25 mouse cellular contexts compared by ENCODE assay signal in the genomic region with DNA sequence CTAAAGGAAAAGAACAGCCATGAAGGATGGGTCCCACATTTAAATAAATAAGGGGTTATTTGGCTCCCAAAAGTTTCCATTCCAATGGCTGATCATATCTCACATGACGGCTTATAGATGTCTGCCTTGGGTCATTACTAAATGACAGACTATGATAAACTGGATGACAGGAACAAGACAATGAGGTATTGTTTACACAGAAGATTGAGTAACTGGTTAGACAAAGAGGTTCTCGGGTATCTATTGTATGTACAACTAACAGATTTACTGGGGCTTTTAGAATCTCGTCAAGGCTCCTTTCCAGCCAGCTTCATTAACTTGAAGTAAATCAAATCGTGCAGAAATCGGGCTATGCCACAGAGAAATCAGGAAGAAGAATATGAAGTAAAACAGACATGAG.
"Had no signal": no experiment of that assay in that cellular context is flagged by ENCODE, and none has a peak within 500 bp of the region (broad histone marks: within the 10 kb centered on the region; RNA-seq: fewer than 3 reads in every experiment).

No protein-coding gene starts in this region.

- H3K9ac ChIP-seq: heart, embryonic 12.5 days; hindbrain, embryonic 12.5 days; hindbrain, embryonic 14.5 days; intestine, embryonic 15.5 days; kidney, embryonic 15.5 days; limb, embryonic 13.5 days; limb, embryonic 15.5 days had no signal

- H3K4me3 ChIP-seq: heart, embryonic 10.5 days; heart, embryonic 12.5 days; hindbrain, embryonic 10.5 days; hindbrain, embryonic 12.5 days; intestine, embryonic 15.5 days; kidney, embryonic 15.5 days; limb, embryonic 13.5 days; limb, embryonic 15.5 days had no signal

- DNase-seq: gastrocnemius, postnatal 14 days; gastrocnemius, postnatal 36 days; heart, adult 18-20 months; heart, postnatal 10 days; heart, postnatal 4 days; kidney, adult 18-20 months; kidney, adult 8-10 months; kidney, postnatal 14 days; kidney, postnatal 36 days; layer of hippocampus, adult 9-11 months; layer of hippocampus, postnatal 36 days; left cerebral cortex, postnatal 4 days had no signal

- H3K27ac ChIP-seq: heart, embryonic 10.5 days; hindbrain, embryonic 10.5 days; hindbrain, embryonic 12.5 days; hindbrain, embryonic 14.5 days; intestine, embryonic 15.5 days; kidney, embryonic 15.5 days; kidney, postnatal 0 days; limb, embryonic 13.5 days; limb, embryonic 15.5 days had no signal

- H3K36me3 ChIP-seq: heart, embryonic 10.5 days; heart, embryonic 12.5 days; hindbrain, embryonic 10.5 days; hindbrain, embryonic 12.5 days; intestine, embryonic 15.5 days; kidney, embryonic 15.5 days; limb, embryonic 13.5 days; limb, embryonic 15.5 days had no signal

- H3K4me1 ChIP-seq: heart, embryonic 10.5 days; heart, embryonic 12.5 days; hindbrain, embryonic 10.5 days; hindbrain, embryonic 12.5 days; intestine, embryonic 15.5 days; kidney, embryonic 15.5 days; limb, embryonic 13.5 days; limb, embryonic 15.5 days had no signal

- H3K27me3 ChIP-seq: heart, embryonic 12.5 days; hindbrain, embryonic 12.5 days; intestine, embryonic 15.5 days; kidney, embryonic 15.5 days had no signal

- ATAC-seq: hindbrain, embryonic 16.5 days; inflammation-experienced regulatory T-cells, adult 6 months; intestine, embryonic 15.5 days; intestine, postnatal 0 days had no signal

- H3K4me2 ChIP-seq: heart, embryonic 12.5 days; hindbrain, embryonic 12.5 days; hindbrain, embryonic 14.5 days; intestine, embryonic 15.5 days; kidney, embryonic 15.5 days; limb, embryonic 13.5 days; limb, embryonic 15.5 days had no signal

- H3K9me3 ChIP-seq: heart, embryonic 10.5 days; heart, embryonic 12.5 days; hindbrain, embryonic 10.5 days; hindbrain, embryonic 12.5 days; intestine, embryonic 15.5 days; kidney, embryonic 15.5 days; limb, embryonic 13.5 days; limb, embryonic 15.5 days had no signal
